Mouse (Mus musculus): Measurements from ENCODE around the gene Cog8.

Gene Cog8

GRCm38 (mm10) chr8:107056076-107056972 is at the start of gene Cog8, which contains the start of gene Nip7:
Gene Cog8, minus strand, starts transcription at chr8:107056689.
Gene Nip7, plus strand, starts transcription at chr8:107056877.
- in situ Hi-C loops (cut with MseI, MboI), result no loop called here

- in situ Hi-C loops (cut with MseI, MboI), result loop anchor here in 1 of 2 experiments (10.0 kb wide), 1 partner anchor 200 kb away; no protein-coding TSS in a partner anchor
Measured at GRCm38 (mm10) chr8:107104547-107104946, 48.1 kb upstream of the Cog8 start.

GRCm38 (mm10) chr8:107100635-107101034 is 44.1 kb upstream of the Cog8 start:
- in situ Hi-C loops (cut with MseI, MboI), result loop anchor here in 1 of 2 experiments (10.0 kb wide), 1 partner anchor 204 kb away; no protein-coding TSS in a partner anchor

GRCm38 (mm10) chr8:107096366-107097036 is 40.0 kb upstream of the Cog8 start, which contains the start of gene Terf2:
Gene Terf2, minus strand, starts transcription at chr8:107096547.
- in situ Hi-C loops (cut with MseI, MboI), result no loop called here

- in situ Hi-C loops (cut with MseI, MboI), result no loop called here
Measured at GRCm38 (mm10) chr8:107095717-107096365, 39.4 kb upstream of the Cog8 start.

- in situ Hi-C loops (cut with MseI, MboI), result no loop called here
Measured at GRCm38 (mm10) chr8:107090531-107090930, 34.0 kb upstream of the Cog8 start.

- in situ Hi-C loops (cut with MseI, MboI), result no loop called here
Measured at GRCm38 (mm10) chr8:107088526-107089063, 32.1 kb upstream of the Cog8 start.

GRCm38 (mm10) chr8:107086018-107086417 is 29.5 kb upstream of the Cog8 start:
- in situ Hi-C loops (cut with MseI, MboI), result no loop called here

GRCm38 (mm10) chr8:107085358-107085757 is 28.9 kb upstream of the Cog8 start:
- in situ Hi-C loops (cut with MseI, MboI), result no loop called here

GRCm38 (mm10) chr8:107076239-107076888 is 19.9 kb upstream of the Cog8 start:
- in situ Hi-C loops (cut with MseI, MboI), result no loop called here

- in situ Hi-C loops (cut with MseI, MboI), result no loop called here
Measured at GRCm38 (mm10) chr8:107074128-107074527, 17.6 kb upstream of the Cog8 start.

- in situ Hi-C loops (cut with MseI, MboI), result no loop called here
Measured at GRCm38 (mm10) chr8:107073706-107074105, 17.2 kb upstream of the Cog8 start.

- in situ Hi-C loops (cut with MseI, MboI), result no loop called here
Measured at GRCm38 (mm10) chr8:107065511-107066496, 9.3 kb upstream of the Cog8 start, which contains the start of gene Tmed6. Gene Tmed6, minus strand, starts transcription at chr8:107065644.

GRCm38 (mm10) chr8:107062613-107063012 is 6.1 kb upstream of the Cog8 start:
- in situ Hi-C loops (cut with MseI, MboI), result no loop called here

GRCm38 (mm10) chr8:107056973-107057369 is 482 bp upstream of the Cog8 start:
- in situ Hi-C loops (cut with MseI, MboI), result no loop called here

- in situ Hi-C loops (cut with MseI, MboI), result no loop called here
Measured at GRCm38 (mm10) chr8:107052046-107052445, 4.4 kb downstream of the Cog8 start.

GRCm38 (mm10) chr8:107049480-107049879 is 7.0 kb downstream of the Cog8 start:
- in situ Hi-C loops (cut with MseI, MboI), result no loop called here

- in situ Hi-C loops (cut with MseI, MboI), result no loop called here
Measured at GRCm38 (mm10) chr8:107048061-107048941, 8.2 kb downstream of the Cog8 start, which contains the start of gene Pdf. Gene Pdf, minus strand, starts transcription at chr8:107048614.

GRCm38 (mm10) chr8:107046976-107047375 is 9.5 kb downstream of the Cog8 start:
- in situ Hi-C loops (cut with MseI, MboI), result no loop called here

Measured in mouse trophoblast stem cell (cell line).